Comparison of ENCODE assay signal across 20 mouse cellular contexts in genomic region chr4:40802787-40803186, GRCm38 (mm10).
"Had no signal": no experiment of that assay in that cellular context is flagged by ENCODE, and none has a peak within 500 bp of the region (broad histone marks: within the 10 kb centered on the region; RNA-seq: fewer than 3 reads in every experiment).

No protein-coding gene starts in this region.

- DNase-seq: kidney, postnatal 10 days; kidney, postnatal 36 days; left cerebral cortex, postnatal 4 days; liver, postnatal 0 days; lung, embryonic 14.5 days; right cerebral cortex, postnatal 4 days; spleen, adult 18-20 months; thymus, adult 18-20 months; thymus, postnatal 36 days had no signal

- ATAC-seq: liver, postnatal 0 days; lung, postnatal 0 days; midbrain, embryonic 15.5 days had no signal

- H3K4me2 ChIP-seq: kidney, embryonic 15.5 days; limb, embryonic 12.5 days; limb, embryonic 15.5 days; liver, embryonic 11.5 days; lung, embryonic 14.5 days; midbrain, embryonic 12.5 days; midbrain, embryonic 15.5 days; neural tube, embryonic 13.5 days; stomach, embryonic 15.5 days had no signal

- H3K4me3 ChIP-seq: kidney, embryonic 15.5 days; limb, embryonic 12.5 days; limb, embryonic 15.5 days; midbrain, embryonic 12.5 days; midbrain, embryonic 15.5 days; neural tube, embryonic 13.5 days; stomach, embryonic 15.5 days had no signal

- H3K4me1 ChIP-seq: kidney, embryonic 15.5 days; midbrain, embryonic 12.5 days; midbrain, embryonic 15.5 days; neural tube, embryonic 13.5 days; stomach, embryonic 15.5 days had no signal

- H3K27ac ChIP-seq: kidney, embryonic 15.5 days; limb, embryonic 12.5 days; limb, embryonic 15.5 days; liver, embryonic 14.5 days; macrophage; midbrain, embryonic 12.5 days; midbrain, embryonic 15.5 days; neural tube, embryonic 13.5 days; stomach, embryonic 15.5 days had no signal

- H3K27me3 ChIP-seq: kidney, embryonic 15.5 days; limb, embryonic 12.5 days; limb, embryonic 15.5 days; midbrain, embryonic 12.5 days; midbrain, embryonic 15.5 days; neural tube, embryonic 13.5 days; stomach, embryonic 15.5 days had no signal

- H3K9ac ChIP-seq: kidney, embryonic 15.5 days; limb, embryonic 12.5 days; limb, embryonic 15.5 days; liver, embryonic 14.5 days; liver, postnatal 0 days; lung, embryonic 14.5 days; midbrain, embryonic 12.5 days; midbrain, embryonic 15.5 days; neural tube, embryonic 13.5 days; stomach, embryonic 15.5 days had no signal

- H3K9me3 ChIP-seq: kidney, embryonic 15.5 days; limb, embryonic 12.5 days; limb, embryonic 15.5 days; midbrain, embryonic 12.5 days; midbrain, embryonic 15.5 days; neural tube, embryonic 13.5 days; stomach, embryonic 15.5 days had no signal
